Mouse (Mus musculus): ENCODE measurements around the gene Bnc1.
A peak's percentile ranks its signal among the peaks of the same experiment; 100 is the strongest.

Bnc1 gene

DNA sequence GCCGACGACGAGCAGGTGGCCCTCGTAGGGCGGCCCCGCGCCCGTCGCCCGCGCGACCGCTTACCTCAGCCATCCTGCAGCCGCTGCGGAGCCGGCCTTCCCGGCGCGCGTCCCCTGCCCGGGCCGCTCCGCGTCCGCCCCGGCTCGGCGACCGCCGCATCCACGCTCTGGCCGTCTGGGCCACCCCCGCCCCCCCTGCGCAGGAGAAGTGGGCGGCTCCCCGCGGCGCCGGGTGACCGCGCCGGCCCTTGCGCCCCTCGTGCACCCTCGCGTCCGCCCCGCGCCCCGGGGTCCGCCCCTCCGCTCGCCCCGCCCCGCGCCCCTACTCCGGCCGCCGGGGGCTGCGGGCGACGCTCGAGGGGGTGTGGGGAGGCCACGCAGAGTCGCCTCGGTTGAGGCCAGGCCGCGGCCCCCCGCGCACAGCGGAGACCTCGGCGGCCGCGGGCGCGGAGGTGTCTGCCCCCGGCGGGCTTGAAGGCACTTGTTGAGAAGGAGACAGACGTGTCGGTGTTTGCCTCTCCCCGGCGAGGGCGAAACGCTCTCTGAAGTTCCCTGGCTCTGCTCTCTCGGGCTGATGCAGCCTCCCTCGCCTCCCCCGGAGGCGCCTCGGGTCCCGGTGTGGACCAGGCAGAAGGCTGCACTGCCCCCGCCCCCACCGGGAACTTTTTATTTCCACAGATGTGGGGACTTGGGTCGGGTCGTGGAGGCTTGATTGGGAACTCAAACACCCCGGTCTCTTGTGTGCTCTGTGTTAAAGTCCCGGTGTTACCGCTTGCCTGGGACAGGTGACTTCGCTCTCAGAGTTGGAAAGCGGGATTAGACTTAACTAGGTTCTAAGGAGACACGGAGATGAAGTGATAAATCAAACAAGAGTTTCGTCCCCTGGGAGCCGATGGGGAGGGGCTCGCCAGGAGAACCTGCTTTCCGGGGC is at the start of gene Bnc1:
Bnc1 (minus strand) TSS at position 162 of the 931 bp plus-strand sequence.
- DNase-seq (ENCODE audit: inconsistent ontology term), result peak; percentile 7

- DNase-seq (ENCODE audit: inconsistent ontology term), result peak; percentile 34
These were observed 41.3 kb upstream of the Bnc1 start for GRCm38 (mm10) chr7:82033347-82033746.

- DNase-seq (ENCODE audit: inconsistent ontology term), result peak; percentile 16
These were observed 37.6 kb upstream of the Bnc1 start for GRCm38 (mm10) chr7:82029666-82030065.

DNA sequence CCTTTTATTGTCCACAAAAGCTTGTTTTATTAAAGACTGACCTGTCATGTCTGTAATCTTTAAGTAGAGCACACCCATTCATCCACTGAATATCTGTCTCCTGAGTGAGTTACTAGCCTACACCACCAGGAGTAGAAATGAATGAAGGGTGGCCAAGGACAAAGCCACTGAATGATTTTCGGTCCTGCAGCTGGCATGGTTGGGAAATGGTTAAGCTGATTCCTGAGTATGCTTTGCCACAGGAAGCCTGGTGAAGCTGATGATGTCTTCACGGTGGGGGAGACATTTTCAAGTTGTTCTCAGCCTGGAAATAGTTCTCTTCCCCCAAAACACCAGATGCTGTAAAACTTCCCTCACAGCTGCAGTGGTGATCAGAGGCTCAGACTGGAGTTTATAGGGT is 33.7 kb upstream of the Bnc1 start:
- DNase-seq (ENCODE audit: inconsistent ontology term), result no peak

DNA sequence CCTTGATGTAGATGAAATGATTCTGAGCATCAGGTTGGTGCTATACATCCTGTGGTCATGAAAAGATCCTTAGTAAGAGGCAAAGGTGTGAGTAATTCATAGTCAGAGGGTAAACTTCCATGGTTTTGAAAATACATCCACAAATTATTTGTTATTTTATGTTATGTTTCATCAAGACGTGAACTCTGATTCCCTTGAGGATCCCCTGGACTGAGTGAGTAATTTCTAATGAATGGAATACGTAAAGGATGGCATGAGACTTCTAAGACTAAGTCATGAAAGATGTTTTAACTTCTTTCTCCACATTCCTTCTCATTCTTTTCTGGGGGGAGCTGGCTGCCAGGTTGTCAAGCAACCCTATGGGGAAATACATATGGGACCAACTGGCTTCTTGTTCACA is 31.6 kb upstream of the Bnc1 start:
- DNase-seq (ENCODE audit: inconsistent ontology term), result no peak

- no peak for DNase-seq (ENCODE audit: inconsistent ontology term)
These were observed 30.3 kb upstream of the Bnc1 start for GRCm38 (mm10) chr7:82022404-82022803.

DNA sequence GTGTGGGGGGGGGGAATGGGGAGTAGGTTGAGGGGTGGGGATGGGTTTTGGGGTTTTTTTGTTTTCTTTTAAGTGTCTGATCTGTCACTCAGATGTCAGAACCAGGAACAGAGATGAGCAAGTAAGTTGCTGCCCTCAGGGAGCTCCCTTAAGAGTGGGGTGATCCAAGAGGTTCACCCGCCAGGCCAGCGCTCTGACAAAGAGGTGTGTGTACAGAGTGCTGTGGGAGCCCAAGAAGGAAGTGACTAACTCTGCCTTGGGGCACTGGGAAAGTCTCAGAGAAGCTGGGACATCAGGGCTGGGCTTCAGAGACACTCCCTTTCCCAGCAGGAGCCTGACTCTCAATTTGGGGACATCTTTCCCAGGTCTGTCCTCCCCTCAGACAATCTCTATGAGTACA is 25.9 kb upstream of the Bnc1 start:
- DNase-seq (ENCODE audit: inconsistent ontology term), result no peak

GRCm38 (mm10) chr7:82016751-82017710 is 24.9 kb upstream of the Bnc1 start:
- peak; percentile 45 for DNase-seq (ENCODE audit: inconsistent ontology term)

DNA sequence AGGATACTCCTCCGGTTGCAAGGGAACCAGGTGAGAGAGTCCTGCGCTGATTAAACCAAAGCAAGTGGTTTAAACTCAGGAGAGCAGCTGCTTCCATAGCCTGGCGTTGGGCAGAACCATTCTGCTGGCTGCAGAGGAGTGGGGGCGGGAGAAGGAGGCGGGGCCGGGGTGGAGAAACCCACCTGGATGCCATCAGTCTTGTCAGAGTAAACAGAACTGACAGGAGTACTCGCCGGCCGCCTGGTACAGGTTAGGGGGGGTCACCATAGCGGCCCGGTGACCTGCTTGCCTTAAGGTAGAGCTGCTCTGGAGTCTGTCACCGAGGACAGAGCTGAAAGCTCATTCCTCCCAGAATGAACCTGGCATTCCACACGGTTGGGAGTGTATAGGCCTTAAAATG is 20.4 kb upstream of the Bnc1 start:
- no peak for DNase-seq (ENCODE audit: inconsistent ontology term)

GRCm38 (mm10) chr7:82011534-82012401 is 19.7 kb upstream of the Bnc1 start:
- DNase-seq (ENCODE audit: inconsistent ontology term), result no peak

- no peak for DNase-seq (ENCODE audit: inconsistent ontology term)
These were observed 15.1 kb upstream of the Bnc1 start for GRCm38 (mm10) chr7:82007151-82007550.

DNA sequence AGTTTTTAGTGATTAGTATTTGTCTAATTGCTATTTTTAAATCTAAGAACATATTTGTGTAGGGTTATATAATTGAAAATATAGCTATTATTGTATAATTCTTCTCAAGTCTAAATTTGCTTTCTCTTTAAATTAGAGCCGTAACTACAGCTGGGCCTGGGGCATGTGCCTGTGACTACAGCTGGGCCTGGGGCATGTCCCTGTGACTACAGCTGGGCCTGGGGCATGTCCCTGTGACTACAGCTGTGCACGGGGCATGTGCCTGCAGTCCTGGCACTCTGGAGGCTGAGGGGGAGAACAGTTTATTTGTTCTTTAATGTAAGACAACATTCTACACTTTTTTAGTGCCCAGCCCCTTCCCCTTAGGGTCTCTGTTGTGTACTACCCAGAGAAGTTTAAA is 12.1 kb upstream of the Bnc1 start:
- no peak for DNase-seq (ENCODE audit: inconsistent ontology term)

- DNase-seq (ENCODE audit: inconsistent ontology term), result no peak
These were observed 7.7 kb upstream of the Bnc1 start for GRCm38 (mm10) chr7:81999816-82000215.

GRCm38 (mm10) chr7:81999372-81999771 is 7.3 kb upstream of the Bnc1 start:
- peak; percentile 42 for DNase-seq (ENCODE audit: inconsistent ontology term)

GRCm38 (mm10) chr7:81995975-81996374 is 3.9 kb upstream of the Bnc1 start:
- no peak for DNase-seq (ENCODE audit: inconsistent ontology term)

GRCm38 (mm10) chr7:81995126-81995525 is 3.0 kb upstream of the Bnc1 start:
- no peak for DNase-seq (ENCODE audit: inconsistent ontology term)

- no peak for DNase-seq (ENCODE audit: inconsistent ontology term)
These were observed 1.0 kb upstream of the Bnc1 start for GRCm38 (mm10) chr7:81993140-81993539.

GRCm38 (mm10) chr7:81991611-81992061 is 456 bp downstream of the Bnc1 start:
- peak; percentile 8 for DNase-seq (ENCODE audit: inconsistent ontology term)

GRCm38 (mm10) chr7:81991116-81991515 is 976 bp downstream of the Bnc1 start:
- DNase-seq (ENCODE audit: inconsistent ontology term), result no peak

GRCm38 (mm10) chr7:81983651-81984050 is 8.4 kb downstream of the Bnc1 start:
- DNase-seq (ENCODE audit: inconsistent ontology term), result no peak

DNA sequence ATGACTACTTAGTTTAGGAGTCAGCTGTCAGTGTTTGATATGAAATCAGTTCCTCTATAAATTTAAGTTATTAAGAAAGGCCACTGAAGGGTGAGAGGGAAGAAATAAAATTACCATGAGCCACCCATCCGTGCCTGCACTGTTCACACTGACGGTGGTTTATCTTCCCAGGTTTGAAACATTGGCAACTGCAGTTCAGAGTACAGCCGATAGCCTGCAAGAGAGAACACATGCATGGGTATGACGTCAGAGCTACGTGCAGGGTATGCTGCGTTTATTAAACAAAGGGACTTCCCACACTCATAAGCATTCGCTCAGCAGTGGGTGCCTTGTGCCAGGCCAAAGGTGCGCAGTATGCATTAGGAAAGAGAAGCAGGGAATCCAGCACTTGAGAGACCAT is 13.8 kb downstream of the Bnc1 start:
- no peak for DNase-seq (ENCODE audit: inconsistent ontology term)

Measured in Muller cell, postnatal 12 days (primary cell).